Comparison of ENCODE assay signal across 14 mouse cellular contexts in genomic region chr6:103060591-103060990, GRCm38 (mm10).
DNase-seq lines count a peak whose midpoint lies in the region.
"Had no signal": no experiment of that assay in that cellular context is flagged by ENCODE, and none has a peak within 500 bp of the region (broad histone marks: within the 10 kb centered on the region; RNA-seq: fewer than 3 reads in every experiment).

No protein-coding gene starts in this region.

- peak; percentile 5 to 54 for DNase-seq in layer of hippocampus, adult 18-20 months (ENCODE audit: low spot score in 2 of 2)
- no peak for DNase-seq in layer of hippocampus, postnatal 25 days (ENCODE audit: extremely low spot score in 1 of 2, low spot score in 1 of 2)
- peak; percentile 15 for DNase-seq in right cerebral cortex, adult 18-20 months
- no peak for DNase-seq in right cerebral cortex, postnatal 25 days
- DNase-seq in frontal cortex, postnatal 10 days (ENCODE audit: low spot score in 2 of 2) = peak; percentile 7 to 9
- peak; percentile 1 to 10 for DNase-seq in right cerebral cortex, postnatal 36 days (ENCODE audit: low spot score in 2 of 2)
- DNase-seq in heart, postnatal 25 days (ENCODE audit: low spot score) = no peak
- DNase-seq: adrenal gland, adult 2 months; cerebellum, postnatal 10 days; heart, postnatal 14 days; kidney, adult 8-10 months; kidney, postnatal 14 days; lung, adult 2 months; thymus, postnatal 36 days had no signal

- intact Hi-C loops in heart, postnatal 25 days (cut with DNase I) = no loop called here

Comparison
In these comparisons a context has a peak if more than half of its experiments do, and no peak if none do; other contexts are left out.
1. DNase-seq: peak in layer of hippocampus, adult 18-20 months (2 of 2), right cerebral cortex, adult 18-20 months (single experiment), frontal cortex, postnatal 10 days (2 of 2) and right cerebral cortex, postnatal 36 days (2 of 2); none in layer of hippocampus, postnatal 25 days (0 of 2), right cerebral cortex, postnatal 25 days (single experiment) and heart, postnatal 25 days (single experiment).